17 mouse cellular contexts compared by ENCODE assay signal in the genomic region with DNA sequence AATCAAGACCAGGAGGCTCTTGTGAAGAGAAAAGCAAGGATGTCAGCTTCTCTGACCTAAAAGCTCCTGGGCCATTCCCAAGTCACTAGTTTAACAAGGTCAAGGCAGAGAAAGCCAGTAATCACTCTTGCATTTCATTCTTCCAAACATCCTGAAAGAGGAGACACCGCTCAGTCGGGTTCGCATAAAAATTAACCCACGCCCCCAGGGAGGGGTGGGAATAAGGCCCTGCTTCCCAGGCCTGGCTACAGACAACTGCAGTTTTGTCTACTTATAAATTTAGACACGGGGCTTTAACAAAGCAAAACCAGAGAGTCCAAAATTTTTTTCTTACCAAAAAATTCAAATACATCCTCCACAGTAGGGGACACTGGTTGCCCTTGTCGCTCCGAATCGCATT. TPM values are rescaled to one million over a fixed set of nuclear protein-coding genes. Genes with fewer than 3 reads are reported as not detected.
A peak's percentile ranks its signal among the peaks of the same experiment; 100 is the strongest.
DNase-seq lines count a peak whose midpoint lies in the region; ATAC-seq and TF ChIP-seq lines count a peak whose summit lies in the region.
"Had no signal": no experiment of that assay in that cellular context is flagged by ENCODE, and none has a peak within 500 bp of the region (broad histone marks: within the 10 kb centered on the region; RNA-seq: fewer than 3 reads in every experiment).

No protein-coding gene starts in this region.

- H3K9me3 ChIP-seq in embryonic facial prominence, embryonic 13.5 days, result no peaks in the 10 kb centered on the region
- H3K9me3 ChIP-seq in embryonic facial prominence, embryonic 10.5 days, result no peaks in the 10 kb centered on the region
- no peaks in the 10 kb centered on the region for H3K9me3 ChIP-seq in heart, postnatal 0 days (replicated peaks; ENCODE audit: control insufficient read depth, low read length)
- H3K9me3 ChIP-seq in lung, embryonic 15.5 days, result no peaks in the 10 kb centered on the region
- H3K9me3 ChIP-seq: midbrain, embryonic 13.5 days had no signal

- DNase-seq in embryonic facial prominence, embryonic 10.5 days (ENCODE audit: low spot score), result no peak
- no peak for DNase-seq in heart, postnatal 0 days (ENCODE audit: low spot score)
- DNase-seq in heart, adult 8-10 months (ENCODE audit: low spot score), result no peak
- no peak for DNase-seq in lung, adult 18-20 months
- peak; percentile 42 to 58 for DNase-seq in kidney, postnatal 4 days
- DNase-seq: adrenal gland, postnatal 14 days; cerebellum, adult 9-10 months; layer of hippocampus, adult 9-11 months; lung, postnatal 4 days; spleen, adult 18-20 months; thymus, postnatal 4 days had no signal

- 0 out of 2 replicates have a peak overlapping the region, but pooled peaks have one; percentile 36 for H3K9ac ChIP-seq in embryonic facial prominence, embryonic 13.5 days
- no peak overlapping the region for H3K9ac ChIP-seq in heart, postnatal 0 days (replicated peaks; ENCODE audit: low read depth, low read length)
- H3K9ac ChIP-seq in lung, embryonic 15.5 days, result no peak overlapping the region
- H3K9ac ChIP-seq: midbrain, embryonic 13.5 days had no signal

- no peak for ATAC-seq in embryonic facial prominence, embryonic 13.5 days (ENCODE audit: insufficient number of reproducible peaks, insufficient read depth, low FRiP score, low TSS enrichment, low read depth)
- no peak for ATAC-seq in heart, postnatal 0 days (ENCODE audit: insufficient read depth, low read depth)
- ATAC-seq in lung, embryonic 15.5 days (ENCODE audit: borderline replicate concordance, extremely low read depth, low FRiP score, low TSS enrichment), result no peak
- ATAC-seq in inflammation-experienced regulatory T-cells, adult 6 months, result no peak
- ATAC-seq: forebrain, embryonic 16.5 days; midbrain, embryonic 13.5 days had no signal

- 71% methylated on average over 8 of the region's 8 CpGs for WGBS in embryonic facial prominence, embryonic 13.5 days
- whole genome bisulfite sequencing in embryonic facial prominence, embryonic 10.5 days, result 85% methylated on average over 8 of the region's 8 CpGs
- WGBS in heart, postnatal 0 days, result 81% methylated on average over 8 of the region's 8 CpGs
- WGBS in lung, embryonic 15.5 days, result 58% methylated on average over 8 of the region's 8 CpGs

- H3K4me2 ChIP-seq in embryonic facial prominence, embryonic 13.5 days, result no peak overlapping the region
- no peak overlapping the region for H3K4me2 ChIP-seq in heart, postnatal 0 days (ENCODE audit: low read depth, low read length)
- H3K4me2 ChIP-seq in lung, embryonic 15.5 days, result no peak overlapping the region
- H3K4me2 ChIP-seq: liver, embryonic 11.5 days; midbrain, embryonic 13.5 days had no signal

- H3K27me3 ChIP-seq in embryonic facial prominence, embryonic 13.5 days, result no peaks in the 10 kb centered on the region
- no peaks in the 10 kb centered on the region for H3K27me3 ChIP-seq in embryonic facial prominence, embryonic 10.5 days (replicated peaks; ENCODE audit: low read depth, poor library complexity, severe bottlenecking)
- H3K27me3 ChIP-seq in heart, postnatal 0 days (ENCODE audit: control insufficient read depth, insufficient read depth, low read length), result no peaks in the 10 kb centered on the region
- no peaks in the 10 kb centered on the region for H3K27me3 ChIP-seq in lung, embryonic 15.5 days
- H3K27me3 ChIP-seq: midbrain, embryonic 13.5 days had no signal

- no peak overlapping the region for H3K4me3 ChIP-seq in embryonic facial prominence, embryonic 13.5 days
- H3K4me3 ChIP-seq in embryonic facial prominence, embryonic 10.5 days, result no peak overlapping the region
- no peak overlapping the region for H3K4me3 ChIP-seq in heart, postnatal 0 days (ENCODE audit: low read depth, low read length)
- H3K4me3 ChIP-seq in lung, embryonic 15.5 days, result no peak overlapping the region
- H3K4me3 ChIP-seq: midbrain, embryonic 13.5 days had no signal

- no peak for TF ChIP-seq CTCF in heart, postnatal 0 days (IDR thresholded peaks at IDR 0.05; ENCODE audit: low read depth)

- no peak overlapping the region for H3K27ac ChIP-seq in embryonic facial prominence, embryonic 13.5 days
- no peak overlapping the region for H3K27ac ChIP-seq in embryonic facial prominence, embryonic 10.5 days (replicated peaks)
- H3K27ac ChIP-seq in heart, postnatal 0 days (ENCODE audit: low read depth), result peak overlapping the region; percentile 62; the same call in 1 of the 2 replicates
- H3K27ac ChIP-seq in lung, embryonic 15.5 days, result peak overlapping the region; percentile 88
- H3K27ac ChIP-seq: midbrain, embryonic 13.5 days had no signal

- no peaks in the 10 kb centered on the region for H3K4me1 ChIP-seq in embryonic facial prominence, embryonic 13.5 days
- no peaks in the 10 kb centered on the region for H3K4me1 ChIP-seq in embryonic facial prominence, embryonic 10.5 days
- peaks cover 7% of the 10 kb centered on the region; the same call in 1 of the 2 replicates for H3K4me1 ChIP-seq in heart, postnatal 0 days (ENCODE audit: control insufficient read depth, insufficient read depth)
- H3K4me1 ChIP-seq in lung, embryonic 15.5 days, result peaks cover 18% of the 10 kb centered on the region
- H3K4me1 ChIP-seq: midbrain, embryonic 13.5 days had no signal

- peaks cover 96% of the 10 kb centered on the region for H3K36me3 ChIP-seq in embryonic facial prominence, embryonic 13.5 days
- H3K36me3 ChIP-seq in embryonic facial prominence, embryonic 10.5 days (replicated peaks), result peaks cover 100% of the 10 kb centered on the region
- peaks cover 59% of the 10 kb centered on the region for H3K36me3 ChIP-seq in heart, postnatal 0 days (replicated peaks; ENCODE audit: control insufficient read depth, insufficient read depth, low read length)
- H3K36me3 ChIP-seq in lung, embryonic 15.5 days, result peaks cover 63% of the 10 kb centered on the region

- TF ChIP-seq EP300 in heart, postnatal 0 days (IDR thresholded peaks at IDR 0.05; ENCODE audit: low read depth), result no peak

RNA-seq across cellular contexts. Expression of gene Psmc1, which starts 19.0 kb away (rescaled TPM):
- polyA plus RNA-seq in embryonic facial prominence, embryonic 13.5 days (2015; fragmentation: Nextera tagmentation; extraction: Ambion mirVana), result 256 and 280 TPM in 2 replicates
- polyA plus RNA-seq in embryonic facial prominence, embryonic 10.5 days (2016; fragmentation: Nextera tagmentation; extraction: Ambion mirVana), result 392 and 405 TPM in 2 replicates
- 52.4 and 163 TPM in 2 replicates for total RNA-seq in heart, postnatal 0 days (2014; rRNA removed; ENCODE audit: low replicate concordance)
- 192 and 202 TPM in 2 replicates for polyA plus RNA-seq in heart, postnatal 0 days (2015; fragmentation: Nextera tagmentation; extraction: Ambion mirVana)
- 100 to 1,000 TPM; 125 to 153 (median 140) TPM for total RNA-seq in heart, adult 8-10 months (2022)
- 287 and 294 TPM in 2 replicates for polyA plus RNA-seq in lung, embryonic 15.5 days (2015; fragmentation: Nextera tagmentation; extraction: Ambion mirVana)
- 100 to 1,000 TPM; 213 to 288 (median 228) TPM for polyA plus RNA-seq in inflammation-experienced regulatory T-cells, adult 6 months (2017; shearing (Covaris generic))

RNA-seq across cellular contexts. Expression of gene Nrde2, which starts 30.5 kb away (rescaled TPM):
- 14.9 and 15.2 TPM in 2 replicates for polyA plus RNA-seq in embryonic facial prominence, embryonic 13.5 days (2015; fragmentation: Nextera tagmentation; extraction: Ambion mirVana)
- 16.0 and 16.2 TPM in 2 replicates for polyA plus RNA-seq in embryonic facial prominence, embryonic 10.5 days (2016; fragmentation: Nextera tagmentation; extraction: Ambion mirVana)
- total RNA-seq in heart, postnatal 0 days (2014; rRNA removed; ENCODE audit: low replicate concordance), result 13.7 and 16.6 TPM in 2 replicates
- 7.6 and 7.7 TPM in 2 replicates for polyA plus RNA-seq in heart, postnatal 0 days (2015; fragmentation: Nextera tagmentation; extraction: Ambion mirVana)
- total RNA-seq in heart, adult 8-10 months (2022), result 10 to 100 TPM in 2 of 4 experiments, 1 to 10 TPM in 2; 8.1 to 14.2 (median 10.9) TPM
- polyA plus RNA-seq in lung, embryonic 15.5 days (2015; fragmentation: Nextera tagmentation; extraction: Ambion mirVana), result 13.2 and 14.7 TPM in 2 replicates
- polyA plus RNA-seq in inflammation-experienced regulatory T-cells, adult 6 months (2017; shearing (Covaris generic)), result 10 to 100 TPM; 10.8 to 17.9 (median 15.0) TPM

Comparison
In these comparisons a context has a peak if more than half of its experiments do, and no peak if none do; other contexts are left out.
1. H3K27ac ChIP-seq: peak in heart, postnatal 0 days (single experiment) and lung, embryonic 15.5 days (single experiment); none in embryonic facial prominence, embryonic 13.5 days (single experiment) and embryonic facial prominence, embryonic 10.5 days (single experiment).
2. DNase-seq: peak in kidney, postnatal 4 days (2 of 2); none in embryonic facial prominence, embryonic 10.5 days (single experiment), heart, postnatal 0 days (single experiment), heart, adult 8-10 months (single experiment) and lung, adult 18-20 months (0 of 2).